Mouse (Mus musculus): ENCODE results near the gene Cth. TPM values are rescaled to one million over a fixed set of nuclear protein-coding genes. Genes with fewer than 3 reads are reported as not detected.

Cth gene
- polyA plus RNA-seq, 1 experiment from 2014 or later: 9.5 TPM

- 46% methylated on average over 3 of the region's 3 CpGs for WGBS
- Histone ChIP-seq H3K4me3 (replicated peaks) (no peak overlapping the region), H3K4me2 (no peak overlapping the region), H3K27ac (no peak overlapping the region), H3K4me1 (no peaks in the 10 kb centered on the region), H3K9me3 (no peaks in the 10 kb centered on the region), H3K36me3 (replicated peaks) (no peaks in the 10 kb centered on the region), H3K27me3 (0 out of 2 replicates have a peak, but pooled peaks cover 3% of the 10 kb centered on the region), H3K9ac (no peak overlapping the region)
- ATAC-seq (ENCODE audit: low FRiP score): no peak
These were observed 7.2 kb upstream of the Cth start for GRCm38 (mm10) chr3:157932074-157932473.

- H3K27me3 ChIP-seq: 0 out of 2 replicates have a peak, but pooled peaks cover under 1% of the 10 kb centered on the region
- 66% methylated on average over 3 of the region's 3 CpGs for WGBS
- no peak overlapping the region for H3K4me2 ChIP-seq
- ATAC-seq (ENCODE audit: low FRiP score): no peak
- H3K36me3 ChIP-seq (replicated peaks): no peaks in the 10 kb centered on the region
- H3K9me3 ChIP-seq: no peaks in the 10 kb centered on the region
- no peak overlapping the region for H3K27ac ChIP-seq
- H3K4me1 ChIP-seq: no peaks in the 10 kb centered on the region
- no peak overlapping the region for H3K4me3 ChIP-seq (replicated peaks)
- no peak overlapping the region for H3K9ac ChIP-seq
These were observed 6.7 kb upstream of the Cth start for GRCm38 (mm10) chr3:157931592-157931991.

GRCm38 (mm10) chr3:157929417-157929816 lies 4.5 kb upstream of the Cth start:
- H3K9ac ChIP-seq: no peak overlapping the region
- H3K9me3 ChIP-seq: no peaks in the 10 kb centered on the region
- no peaks in the 10 kb centered on the region for H3K27me3 ChIP-seq
- peaks cover 3% of the 10 kb centered on the region; the same call in 1 of the 2 replicates for H3K4me1 ChIP-seq
- no peak overlapping the region for H3K27ac ChIP-seq
- no peaks in the 10 kb centered on the region for H3K36me3 ChIP-seq (replicated peaks)
- no peak overlapping the region for H3K4me2 ChIP-seq
- ATAC-seq (ENCODE audit: low FRiP score): no peak
- 95% methylated on average over 1 of the region's 1 CpGs for WGBS
- no peak overlapping the region for H3K4me3 ChIP-seq (replicated peaks)

- no peaks in the 10 kb centered on the region for H3K9me3 ChIP-seq
- no peaks in the 10 kb centered on the region for H3K36me3 ChIP-seq (replicated peaks)
- H3K4me2 ChIP-seq: no peak overlapping the region
- no peak overlapping the region for H3K9ac ChIP-seq
- no peak overlapping the region for H3K27ac ChIP-seq
- peaks cover 6% of the 10 kb centered on the region; the same call in 1 of the 2 replicates for H3K4me1 ChIP-seq
- ATAC-seq (ENCODE audit: low FRiP score): no peak
- no peak overlapping the region for H3K4me3 ChIP-seq (replicated peaks)
- WGBS: 86% methylated on average over 2 of the region's 2 CpGs
- no peaks in the 10 kb centered on the region for H3K27me3 ChIP-seq
These were observed 3.9 kb upstream of the Cth start for GRCm38 (mm10) chr3:157928731-157929130.

- H3K27ac ChIP-seq: no peak overlapping the region
- no peak overlapping the region for H3K4me3 ChIP-seq (replicated peaks)
- H3K36me3 ChIP-seq (replicated peaks): no peaks in the 10 kb centered on the region
- H3K4me2 ChIP-seq: no peak overlapping the region
- H3K27me3 ChIP-seq: no peaks in the 10 kb centered on the region
- WGBS: 55% methylated on average over 2 of the region's 2 CpGs
- no peak overlapping the region for H3K9ac ChIP-seq
- H3K4me1 ChIP-seq: peaks cover 6% of the 10 kb centered on the region; the same call in 1 of the 2 replicates
- no peaks in the 10 kb centered on the region for H3K9me3 ChIP-seq
- ATAC-seq (ENCODE audit: low FRiP score): no peak
These were observed 1.9 kb upstream of the Cth start for GRCm38 (mm10) chr3:157926761-157927160.

- ATAC-seq (ENCODE audit: low FRiP score): no peak
- Histone ChIP-seq H3K27me3 (no peaks in the 10 kb centered on the region), H3K36me3 (replicated peaks) (no peaks in the 10 kb centered on the region), H3K9me3 (no peaks in the 10 kb centered on the region), H3K4me2 (no peak overlapping the region), H3K9ac (no peak overlapping the region), H3K4me3 (replicated peaks) (no peak overlapping the region), H3K4me1 (peaks cover 6% of the 10 kb centered on the region; the same call in 1 of the 2 replicates), H3K27ac (no peak overlapping the region)
- 85% methylated on average over 14 of the region's 14 CpGs for WGBS
These were observed 1.0 kb upstream of the Cth start for GRCm38 (mm10) chr3:157925706-157926510.

- H3K4me2 ChIP-seq: no peak overlapping the region
- H3K4me1 ChIP-seq: peaks cover 6% of the 10 kb centered on the region; the same call in 1 of the 2 replicates
- 76% methylated on average over 3 of the region's 3 CpGs for WGBS
- no peaks in the 10 kb centered on the region for H3K9me3 ChIP-seq
- no peaks in the 10 kb centered on the region for H3K27me3 ChIP-seq
- H3K36me3 ChIP-seq (replicated peaks): no peaks in the 10 kb centered on the region
- no peak for ATAC-seq (ENCODE audit: low FRiP score)
- no peak overlapping the region for H3K9ac ChIP-seq
- H3K4me3 ChIP-seq (replicated peaks): no peak overlapping the region
- no peak overlapping the region for H3K27ac ChIP-seq
These were observed 1.5 kb downstream of the Cth start for GRCm38 (mm10) chr3:157923268-157923835.

- Histone ChIP-seq H3K4me2 (no peak overlapping the region), H3K4me3 (replicated peaks) (no peak overlapping the region), H3K36me3 (replicated peaks) (no peaks in the 10 kb centered on the region), H3K27ac (no peak overlapping the region), H3K27me3 (no peaks in the 10 kb centered on the region), H3K4me1 (peaks cover 6% of the 10 kb centered on the region; the same call in 1 of the 2 replicates), H3K9ac (no peak overlapping the region), H3K9me3 (no peaks in the 10 kb centered on the region)
- ATAC-seq (ENCODE audit: low FRiP score): no peak
- WGBS: 89% methylated on average over 2 of the region's 2 CpGs
These were observed 3.5 kb downstream of the Cth start for GRCm38 (mm10) chr3:157921376-157921775.

GRCm38 (mm10) chr3:157916336-157916735 lies 8.5 kb downstream of the Cth start:
- H3K27ac ChIP-seq: no peak overlapping the region
- H3K4me2 ChIP-seq: no peak overlapping the region
- no peak for ATAC-seq (ENCODE audit: low FRiP score)
- no peaks in the 10 kb centered on the region for H3K27me3 ChIP-seq
- no peaks in the 10 kb centered on the region for H3K36me3 ChIP-seq (replicated peaks)
- no peaks in the 10 kb centered on the region for H3K9me3 ChIP-seq
- H3K4me3 ChIP-seq (replicated peaks): no peak overlapping the region
- no peaks in the 10 kb centered on the region for H3K4me1 ChIP-seq
- H3K9ac ChIP-seq: no peak overlapping the region
- 71% methylated on average over 4 of the region's 4 CpGs for WGBS

- ATAC-seq (ENCODE audit: low FRiP score): no peak
- WGBS: 97% methylated on average over 2 of the region's 2 CpGs
- H3K27me3 ChIP-seq: no peaks in the 10 kb centered on the region
These were observed 12.7 kb downstream of the Cth start for GRCm38 (mm10) chr3:157912155-157912554.

GRCm38 (mm10) chr3:157910262-157910661 lies 14.6 kb downstream of the Cth start:
- H3K4me1 ChIP-seq: no peaks in the 10 kb centered on the region
- H3K9ac ChIP-seq: no peak overlapping the region
- no peak overlapping the region for H3K4me2 ChIP-seq
- WGBS: 76% methylated on average over 3 of the region's 3 CpGs
- no peak overlapping the region for H3K27ac ChIP-seq
- H3K27me3 ChIP-seq: no peaks in the 10 kb centered on the region
- H3K36me3 ChIP-seq (replicated peaks): no peaks in the 10 kb centered on the region; the same call in 1 of the 2 replicates
- ATAC-seq (ENCODE audit: low FRiP score): no peak
- no peaks in the 10 kb centered on the region for H3K9me3 ChIP-seq
- no peak overlapping the region for H3K4me3 ChIP-seq (replicated peaks)

More at GRCm38 (mm10) chr3:157912155-157912554, 12.7 kb downstream of the Cth start:
- no peak overlapping the region for H3K9ac ChIP-seq
- H3K9me3 ChIP-seq: no peaks in the 10 kb centered on the region
- no peak overlapping the region for H3K27ac ChIP-seq
- H3K4me2 ChIP-seq: no peak overlapping the region
- no peak overlapping the region for H3K4me3 ChIP-seq (replicated peaks)
- H3K4me1 ChIP-seq: no peaks in the 10 kb centered on the region
- no peaks in the 10 kb centered on the region for H3K36me3 ChIP-seq (replicated peaks)

GRCm38 (mm10) chr3:157908166-157908565 lies 16.7 kb downstream of the Cth start:
- ATAC-seq (ENCODE audit: low FRiP score): no peak

More at GRCm38 (mm10) chr3:157908166-157908565, 16.7 kb downstream of the Cth start:
- Histone ChIP-seq H3K4me2 (no peak overlapping the region), H3K4me3 (replicated peaks) (no peak overlapping the region), H3K27me3 (no peaks in the 10 kb centered on the region), H3K27ac (no peak overlapping the region), H3K4me1 (no peaks in the 10 kb centered on the region), H3K9me3 (no peaks in the 10 kb centered on the region), H3K9ac (no peak overlapping the region), H3K36me3 (replicated peaks) (no peaks in the 10 kb centered on the region; the same call in 1 of the 2 replicates)
- 80% methylated on average over 3 of the region's 3 CpGs for WGBS
